Mouse (Mus musculus) MEL (cell line): ENCODE measurements around the gene Mgat4b.

Source experiments
- BHLHE40 ChIP-seq: IDR thresholded peaks from 2 replicates; pipeline ENCODE4 v1.6.1; 2012; ENCODE audit warnings: low read depth, mild to moderate bottlenecking, inconsistent platforms, low read length, improper control_type of control experiment, borderline replicate concordance
- CHD1 ChIP-seq: IDR thresholded peaks from 2 replicates; pipeline ENCODE4 v1.6.1; 2012; ENCODE audit warnings: low read depth, mild to moderate bottlenecking, inconsistent platforms, low read length, improper control_type of control experiment
- CTCF ChIP-seq, 3 experiments: IDR thresholded peaks in 2 of 3; conservative IDR thresholded peaks in 1 of 3; 2 replicates each; pipeline ENCODE4 v1.5.1; 2011 to 2012; ENCODE audit warnings: low read length in 3 of 3, low read depth in 2 of 3, mild to moderate bottlenecking in 2 of 3, improper control_type of control experiment in 1 of 3, inconsistent platforms in 1 of 3, mixed read lengths in 1 of 3, moderate library complexity in 1 of 3; ENCODE audit not compliant: control insufficient read depth in 1 of 3, insufficient read depth in 1 of 3, poor library complexity in 1 of 3, severe bottlenecking in 1 of 3
- ETS1 ChIP-seq: IDR thresholded peaks from 2 replicates; pipeline ENCODE4 v1.6.1; 2012; ENCODE audit warnings: low read depth, mild to moderate bottlenecking, inconsistent platforms, low read length, improper control_type of control experiment, moderate library complexity
- HCFC1 ChIP-seq: IDR thresholded peaks from 2 replicates; pipeline ENCODE4 v1.6.1; 2012; ENCODE audit warnings: low read depth, mild to moderate bottlenecking, inconsistent platforms, low read length, improper control_type of control experiment, moderate library complexity
- MAZ ChIP-seq: IDR thresholded peaks from 2 replicates; pipeline ENCODE4 v1.6.1; 2012; ENCODE audit warnings: low read depth, mild to moderate bottlenecking, inconsistent platforms, low read length, improper control_type of control experiment
- MXI1 ChIP-seq: IDR thresholded peaks from 2 replicates; pipeline ENCODE4 v1.6.1; 2011; ENCODE audit warnings: mild to moderate bottlenecking, low read depth, low read length, improper control_type of control experiment
- NRF1 ChIP-seq: IDR thresholded peaks from 2 replicates; pipeline ENCODE4 v1.6.1; 2014; ENCODE audit warnings: low read depth, mild to moderate bottlenecking, inconsistent platforms, low read length, improper control_type of control experiment, moderate library complexity; ENCODE audit not compliant: poor library complexity, insufficient read depth, severe bottlenecking
- POLR2A ChIP-seq, 2 experiments: IDR thresholded peaks; 2 replicates each; pipeline ENCODE4 v1.6.1; 2011 to 2012; ENCODE audit warnings: low read length in 2 of 2, mild to moderate bottlenecking in 2 of 2, control low read depth in 1 of 2, improper control_type of control experiment in 1 of 2, low read depth in 1 of 2, moderate library complexity in 1 of 2; ENCODE audit not compliant: control insufficient read depth in 1 of 2, insufficient read depth in 1 of 2, poor library complexity in 1 of 2
- SIN3A ChIP-seq: IDR thresholded peaks from 2 replicates; pipeline ENCODE4 v1.6.1; 2012; ENCODE audit warnings: low read length, improper control_type of control experiment, inconsistent platforms
- TAL1 ChIP-seq: IDR thresholded peaks from 2 replicates; pipeline ENCODE4 v1.6.1; 2012; ENCODE audit warnings: mild to moderate bottlenecking, inconsistent platforms, low read length, moderate library complexity, mixed read lengths
- UBTF ChIP-seq: IDR thresholded peaks from 2 replicates; pipeline ENCODE4 v1.6.1; 2012; ENCODE audit warnings: low read depth, mild to moderate bottlenecking, inconsistent platforms, low read length, improper control_type of control experiment, moderate library complexity, borderline replicate concordance; ENCODE audit not compliant: insufficient read depth

DNA sequence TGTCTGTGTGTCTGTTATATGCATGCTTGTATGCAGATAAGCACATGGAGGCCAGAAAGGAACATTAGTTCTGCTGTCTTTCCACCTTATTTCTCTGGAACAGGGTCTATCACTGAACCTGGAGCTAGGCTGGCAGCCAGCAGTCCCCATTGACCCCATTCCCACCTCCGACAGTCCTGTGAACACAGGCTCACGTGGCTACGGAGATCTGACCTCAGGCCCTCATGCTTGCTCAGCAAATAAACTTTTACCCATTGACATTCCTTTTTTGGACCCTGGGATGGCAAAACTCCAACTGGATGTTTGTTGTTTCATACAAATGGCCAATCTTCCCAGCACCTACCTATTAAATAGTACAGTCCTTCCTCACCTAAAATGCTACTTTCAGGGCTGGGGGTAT lies 34.3 kb upstream of the Mgat4b start:
- TF ChIP-seq UBTF (no peak), POLR2A (IDR thresholded peaks at IDR 0.05; ENCODE audit: control insufficient read depth in 1 of 2, insufficient read depth in 1 of 2, low read depth in 1 of 2, low read length in 2 of 2, poor library complexity in 1 of 2) (no peak), BHLHE40 (no peak), NRF1 (no peak), ETS1 (no peak), TAL1 (no peak), MAZ (no peak), CTCF (IDR thresholded peaks at IDR 0.05 in 2 of 3, conservative IDR thresholded peaks at IDR 0.05 in 1 of 3; ENCODE audit: control insufficient read depth in 1 of 3, insufficient read depth in 1 of 3, low read depth in 2 of 3, low read length in 3 of 3, poor library complexity in 1 of 3, severe bottlenecking in 1 of 3) (no peak), SIN3A (no peak), CHD1 (no peak), HCFC1 (no peak), MXI1 (no peak)
